Mouse (Mus musculus): ENCODE results near the gene Rpl23. TPM values are rescaled to one million over a fixed set of nuclear protein-coding genes. Genes with fewer than 3 reads are reported as not detected.
"Not testable (repeated sequence)": the region's sequence is repeated elsewhere in the genome, so short reads cannot be mapped to it uniquely, and the experiment has no call there.

Gene Rpl23
- polyA plus RNA-seq, 1 experiment from 2014 or later, result 457 TPM

GRCm38 (mm10) chr11:97799146-97799993, 17.1 kb upstream of the Rpl23 start:
- peak overlapping the region; percentile 66 for H3K9ac ChIP-seq
- H3K4me1 ChIP-seq, result peaks cover 42% of the 10 kb centered on the region
- ATAC-seq (ENCODE audit: borderline replicate concordance, extremely low read depth, low FRiP score, low TSS enrichment), result peak; percentile 88
- H3K4me2 ChIP-seq, result peak overlapping the region; percentile 75
- H3K4me3 ChIP-seq, result peak overlapping the region; percentile 75
- no peaks in the 10 kb centered on the region for H3K27me3 ChIP-seq
- no peaks in the 10 kb centered on the region for H3K36me3 ChIP-seq
- H3K9me3 ChIP-seq, result no peaks in the 10 kb centered on the region
- H3K27ac ChIP-seq, result peak overlapping the region; percentile 99
- under 1% methylated on average over 71 of the region's 71 CpGs for WGBS

GRCm38 (mm10) chr11:97798782-97799145, 16.5 kb upstream of the Rpl23 start, which contains the start of gene Lasp1:
Gene Lasp1 (plus strand): TSS chr11:97799000.
- H3K4me2 ChIP-seq, result peak within 1 kb of the TSS; percentile 75
- no peaks in the 10 kb centered on the region for H3K27me3 ChIP-seq
- peak; percentile 24; the same call in 1 of the 2 replicates for ATAC-seq (ENCODE audit: borderline replicate concordance, extremely low read depth, low FRiP score, low TSS enrichment)
- no peaks in the 10 kb centered on the region for H3K9me3 ChIP-seq
- peaks cover 36% of the 10 kb centered on the region for H3K4me1 ChIP-seq
- H3K36me3 ChIP-seq, result no peaks in the 10 kb centered on the region
- under 1% methylated on average over 11 of the region's 11 CpGs for WGBS
- peak within 1 kb of the TSS; percentile 66 for H3K9ac ChIP-seq
- peak within 1 kb of the TSS; percentile 75 for H3K4me3 ChIP-seq
- peak within 1 kb of the TSS; percentile 99 for H3K27ac ChIP-seq

GRCm38 (mm10) chr11:97798083-97798435, 15.8 kb upstream of the Rpl23 start:
- Histone ChIP-seq H3K27me3 (no peaks in the 10 kb centered on the region), H3K36me3 (no peaks in the 10 kb centered on the region), H3K9ac (0 out of 2 replicates have a peak overlapping the region, but pooled peaks have one; percentile 0), H3K4me3 (no peak overlapping the region), H3K4me2 (peak overlapping the region; percentile 75), H3K9me3 (no peaks in the 10 kb centered on the region), H3K27ac (peak overlapping the region; percentile 30; the same call in 1 of the 2 replicates), H3K4me1 (peaks cover 30% of the 10 kb centered on the region)
- ATAC-seq (ENCODE audit: borderline replicate concordance, extremely low read depth, low FRiP score, low TSS enrichment), result no peak
- 44% methylated on average over 8 of the region's 8 CpGs for WGBS

GRCm38 (mm10) chr11:97797369-97798082, 15.3 kb upstream of the Rpl23 start:
- ATAC-seq (ENCODE audit: borderline replicate concordance, extremely low read depth, low FRiP score, low TSS enrichment), result no peak
- no peak overlapping the region for H3K4me3 ChIP-seq
- no peaks in the 10 kb centered on the region for H3K36me3 ChIP-seq
- H3K9ac ChIP-seq, result 0 out of 2 replicates have a peak overlapping the region, but pooled peaks have one; percentile 0
- no peaks in the 10 kb centered on the region for H3K27me3 ChIP-seq
- H3K9me3 ChIP-seq, result no peaks in the 10 kb centered on the region
- peak overlapping the region; percentile 75; the same call in 1 of the 2 replicates for H3K4me2 ChIP-seq
- peaks cover 25% of the 10 kb centered on the region for H3K4me1 ChIP-seq
- peak overlapping the region; percentile 30; the same call in 1 of the 2 replicates for H3K27ac ChIP-seq
- WGBS, result 59% methylated on average over 15 of the region's 15 CpGs

- no peak overlapping the region for H3K4me3 ChIP-seq
- no peaks in the 10 kb centered on the region for H3K36me3 ChIP-seq
- no peak overlapping the region for H3K9ac ChIP-seq
- WGBS, result 5% methylated on average over 6 of the region's 6 CpGs
- H3K4me2 ChIP-seq, result no peak overlapping the region
- H3K27me3 ChIP-seq, result no peaks in the 10 kb centered on the region
- no peaks in the 10 kb centered on the region for H3K9me3 ChIP-seq
- H3K4me1 ChIP-seq, result peaks cover 19% of the 10 kb centered on the region
- no peak for ATAC-seq (ENCODE audit: borderline replicate concordance, extremely low read depth, low FRiP score, low TSS enrichment)
- H3K27ac ChIP-seq, result no peak overlapping the region
Observed at GRCm38 (mm10) chr11:97796910-97797309, 14.7 kb upstream of the Rpl23 start.

- H3K9me3 ChIP-seq, result no peaks in the 10 kb centered on the region
- peaks cover 6% of the 10 kb centered on the region for H3K4me1 ChIP-seq
- H3K9ac ChIP-seq, result no peak overlapping the region
- H3K27me3 ChIP-seq, result no peaks in the 10 kb centered on the region
- no peak overlapping the region for H3K4me3 ChIP-seq
- H3K36me3 ChIP-seq, result no peaks in the 10 kb centered on the region
- H3K27ac ChIP-seq, result no peak overlapping the region
- ATAC-seq (ENCODE audit: borderline replicate concordance, extremely low read depth, low FRiP score, low TSS enrichment), result no peak
- no peak overlapping the region for H3K4me2 ChIP-seq
- 11% methylated on average over 2 of the region's 2 CpGs for WGBS
Observed at GRCm38 (mm10) chr11:97793165-97793564, 10.9 kb upstream of the Rpl23 start.

- H3K27ac ChIP-seq; H3K4me3 ChIP-seq; H3K4me1 ChIP-seq; ATAC-seq (ENCODE audit: borderline replicate concordance, extremely low read depth, low FRiP score, low TSS enrichment); H3K36me3 ChIP-seq; H3K4me2 ChIP-seq; H3K9me3 ChIP-seq; H3K9ac ChIP-seq; H3K27me3 ChIP-seq: not testable (repeated sequence)
- 73% methylated on average over 2 of the region's 2 CpGs for WGBS
Observed at GRCm38 (mm10) chr11:97790778-97791438, 8.7 kb upstream of the Rpl23 start.

- Histone ChIP-seq H3K4me3 (no peak overlapping the region), H3K9me3 (no peaks in the 10 kb centered on the region), H3K27ac (no peak overlapping the region), H3K4me2 (no peak overlapping the region), H3K36me3 (no peaks in the 10 kb centered on the region), H3K9ac (no peak overlapping the region), H3K27me3 (no peaks in the 10 kb centered on the region), H3K4me1 (no peaks in the 10 kb centered on the region)
- no peak for ATAC-seq (ENCODE audit: borderline replicate concordance, extremely low read depth, low FRiP score, low TSS enrichment)
- 83% methylated on average over 5 of the region's 5 CpGs for WGBS
Observed at GRCm38 (mm10) chr11:97789727-97790126, 7.5 kb upstream of the Rpl23 start.

GRCm38 (mm10) chr11:97787961-97788360, 5.7 kb upstream of the Rpl23 start:
- H3K4me1 ChIP-seq, result peaks cover 4% of the 10 kb centered on the region; the same call in 1 of the 2 replicates
- no peak for ATAC-seq (ENCODE audit: borderline replicate concordance, extremely low read depth, low FRiP score, low TSS enrichment)
- 92% methylated on average over 3 of the region's 3 CpGs for WGBS

GRCm38 (mm10) chr11:97782564-97782895, 293 bp upstream of the Rpl23 start:
- ATAC-seq (ENCODE audit: borderline replicate concordance, extremely low read depth, low FRiP score, low TSS enrichment), result 0 out of 2 replicates have a peak, but pooled peaks have one; percentile 15
- Histone ChIP-seq H3K9ac (peak overlapping the region; percentile 72), H3K36me3 (peaks cover 34% of the 10 kb centered on the region), H3K4me2 (peak overlapping the region; percentile 62), H3K27me3 (no peaks in the 10 kb centered on the region), H3K9me3 (no peaks in the 10 kb centered on the region), H3K4me3 (peak overlapping the region; percentile 75), H3K4me1 (peaks cover 32% of the 10 kb centered on the region), H3K27ac (peak overlapping the region; percentile 89)
- WGBS, result 0% methylated on average over 10 of the region's 10 CpGs

More at GRCm38 (mm10) chr11:97787961-97788360, 5.7 kb upstream of the Rpl23 start:
- Histone ChIP-seq H3K4me3 (no peak overlapping the region), H3K9me3 (no peaks in the 10 kb centered on the region), H3K9ac (no peak overlapping the region), H3K4me2 (no peak overlapping the region), H3K36me3 (no peaks in the 10 kb centered on the region), H3K27ac (no peak overlapping the region), H3K27me3 (no peaks in the 10 kb centered on the region)

- no peak for ATAC-seq (ENCODE audit: borderline replicate concordance, extremely low read depth, low FRiP score, low TSS enrichment)
- 2% methylated on average over 11 of the region's 11 CpGs for WGBS
- peak overlapping the region; percentile 89 for H3K27ac ChIP-seq
Observed at GRCm38 (mm10) chr11:97781478-97781831, 782 bp downstream of the Rpl23 start.

More at GRCm38 (mm10) chr11:97781478-97781831, 782 bp downstream of the Rpl23 start:
- Histone ChIP-seq H3K9me3 (no peaks in the 10 kb centered on the region), H3K9ac (peak overlapping the region; percentile 94), H3K36me3 (peaks cover 44% of the 10 kb centered on the region), H3K4me1 (peaks cover 32% of the 10 kb centered on the region), H3K4me3 (peak overlapping the region; percentile 75), H3K4me2 (peak overlapping the region; percentile 57), H3K27me3 (no peaks in the 10 kb centered on the region)
